Mouse (Mus musculus) heart, embryonic 16.5 days (tissue): ENCODE data around the gene Apol8. TPM values are rescaled to one million over a fixed set of nuclear protein-coding genes. Genes with fewer than 3 reads are reported as not detected.

ENCODE experiments used
- ATAC-seq: fragments of 200-750 bp; cut with Nextera tagmentation; replicated peaks from 2 replicates; pipeline ENCODE4 v1.8.0; 2017; ENCODE audit warnings: moderate number of reproducible peaks; ENCODE audit not compliant: insufficient read depth, low FRiP score; ENCODE audit errors: extremely low read depth
- H3K27ac ChIP-seq: fragments of 300-500 bp; sonication (generic); 2 replicates; pipeline ENCODE4 v1.5.1; 2014; ENCODE audit warnings: mild to moderate bottlenecking, low read length, control low read depth, moderate library complexity
- H3K27me3 ChIP-seq: fragments of 300-500 bp; sonication (generic); 2 replicates; pipeline ENCODE4 v1.6.1; 2014; ENCODE audit warnings: low read length, mixed read lengths; ENCODE audit not compliant: control insufficient read depth, insufficient read depth
- H3K36me3 ChIP-seq: fragments of 300-500 bp; sonication (generic); 2 replicates; pipeline ENCODE4 v1.6.1; 2014; ENCODE audit not compliant: control insufficient read depth, insufficient read depth
- H3K4me1 ChIP-seq: fragments of 300-500 bp; sonication (generic); 2 replicates; pipeline ENCODE4 v1.6.1; 2014; ENCODE audit warnings: low read length, mixed read lengths; ENCODE audit not compliant: control insufficient read depth, insufficient read depth
- H3K4me2 ChIP-seq: fragments of 300-500 bp; sonication (generic); 2 replicates; pipeline ENCODE4 v1.6.1; 2014; ENCODE audit warnings: low read depth, mild to moderate bottlenecking, control low read depth, low read length
- H3K4me3 ChIP-seq: fragments of 300-500 bp; sonication (generic); 2 replicates; pipeline ENCODE4 v1.5.1; 2014; ENCODE audit warnings: mild to moderate bottlenecking, control low read depth, low read length
- H3K9ac ChIP-seq: fragments of 300-500 bp; sonication (generic); 2 replicates; pipeline ENCODE4 v1.6.1; 2014; ENCODE audit warnings: low read length, control low read depth
- H3K9me3 ChIP-seq: fragments of 300-500 bp; sonication (generic); replicated peaks from 2 replicates; pipeline ENCODE4 v1.6.1; 2016; ENCODE audit warnings: low read length; ENCODE audit not compliant: control insufficient read depth
- WGBS: fragments of 180-500 bp; shearing (Covaris S2); extraction: QIAGEN DNeasy Blood & Tissue Kit; methylation state at CpG from one replicate; pipeline ENCODE4 v1.1.7; 2014; 5-methylcytosine and 5-hydroxymethylcytosine counted together
- polyA plus RNA-seq: library from polyadenylated mRNA; unstranded; fragments of >200 nt; fragmentation: Nextera tagmentation; extraction: Ambion mirVana; gene quantifications from 2 replicates; pipeline ENCODE4 v1.2.1, GENCODE M21; 2015

Gene Apol8
- polyA plus RNA-seq = 0.05 TPM in 1 of 2 replicates, not detected in the other

GRCm38 (mm10) chr15:77756848-77757247 is at the start of gene Apol8:
Gene Apol8, minus strand, starts transcription at chr15:77757003.
- no peak within 1 kb of the TSS for H3K4me2 ChIP-seq
- 5% methylated on average over 9 of the region's 9 CpGs for WGBS

GRCm38 (mm10) chr15:77805657-77806056 is 48.9 kb upstream of the Apol8 start:
- H3K4me3 ChIP-seq = no peak overlapping the region
- H3K9ac ChIP-seq = no peak overlapping the region
- WGBS = 80% methylated on average over 4 of the region's 4 CpGs
- ATAC-seq = no peak
- peaks cover 23% of the 10 kb centered on the region for H3K36me3 ChIP-seq
- H3K4me1 ChIP-seq = peaks cover 70% of the 10 kb centered on the region
- no peak overlapping the region for H3K27ac ChIP-seq
- H3K27me3 ChIP-seq = no peaks in the 10 kb centered on the region
- no peak overlapping the region for H3K4me2 ChIP-seq
- H3K9me3 ChIP-seq = no peaks in the 10 kb centered on the region

More at GRCm38 (mm10) chr15:77756848-77757247, at the start of gene Apol8:
- Histone ChIP-seq H3K27ac (no peak within 1 kb of the TSS), H3K9ac (no peak within 1 kb of the TSS), H3K27me3 (no peaks in the 10 kb centered on the region), H3K36me3 (peaks cover 20% of the 10 kb centered on the region), H3K9me3 (no peaks in the 10 kb centered on the region), H3K4me3 (no peak within 1 kb of the TSS), H3K4me1 (no peaks in the 10 kb centered on the region; the same call in 1 of the 2 replicates)
- ATAC-seq = no peak

DNA sequence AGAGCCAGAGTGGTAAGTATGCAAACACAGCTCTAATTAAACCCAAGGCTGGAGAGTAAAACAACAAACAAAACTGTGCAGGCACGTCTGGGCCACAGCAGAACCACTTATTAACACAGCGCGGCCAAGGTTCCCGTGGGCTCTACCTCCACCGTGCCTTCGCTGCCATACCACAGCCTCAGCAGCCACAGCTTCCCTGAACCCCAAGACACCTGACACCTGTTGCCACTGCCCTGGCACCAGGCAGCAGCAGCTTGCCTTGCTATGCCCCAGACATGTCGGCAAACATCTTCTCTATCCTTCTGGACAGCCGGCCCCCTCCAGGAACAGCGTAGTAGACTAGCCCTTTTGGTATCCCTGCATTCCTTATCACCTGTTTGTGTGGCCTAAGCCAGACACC is 48.1 kb upstream of the Apol8 start:
- Histone ChIP-seq H3K4me2 (no peak overlapping the region), H3K27ac (peak overlapping the region; percentile 84), H3K4me3 (no peak overlapping the region), H3K9me3 (no peaks in the 10 kb centered on the region), H3K27me3 (no peaks in the 10 kb centered on the region), H3K36me3 (peaks cover 23% of the 10 kb centered on the region), H3K4me1 (peaks cover 72% of the 10 kb centered on the region), H3K9ac (no peak overlapping the region)
- no peak for ATAC-seq
- WGBS = 66% methylated on average over 9 of the region's 9 CpGs

DNA sequence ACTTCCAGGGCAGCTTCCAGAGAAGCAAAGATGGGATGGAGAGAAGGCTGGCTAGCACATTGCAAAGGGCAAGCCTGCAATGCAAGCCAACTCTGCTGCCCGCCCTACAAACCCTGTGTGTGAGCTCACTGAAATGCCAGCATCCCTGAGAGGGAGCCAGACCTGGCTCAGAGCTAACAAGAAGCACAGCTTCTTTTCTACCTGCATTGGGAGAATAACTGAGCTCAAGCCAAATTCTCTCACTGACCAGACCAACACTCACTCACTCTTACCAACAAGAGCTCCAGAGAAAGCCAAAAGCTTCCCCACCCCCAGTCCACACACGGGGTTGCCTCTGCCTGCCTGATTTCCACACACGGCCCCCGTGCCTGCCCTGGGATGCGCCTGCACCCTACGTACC is 47.7 kb upstream of the Apol8 start:
- no peak overlapping the region for H3K9ac ChIP-seq
- no peak overlapping the region for H3K4me3 ChIP-seq
- H3K4me2 ChIP-seq = no peak overlapping the region
- peak overlapping the region; percentile 84 for H3K27ac ChIP-seq
- peaks cover 73% of the 10 kb centered on the region for H3K4me1 ChIP-seq
- H3K36me3 ChIP-seq = peaks cover 23% of the 10 kb centered on the region
- WGBS = 65% methylated on average over 6 of the region's 6 CpGs
- no peak for ATAC-seq
- no peaks in the 10 kb centered on the region for H3K27me3 ChIP-seq
- H3K9me3 ChIP-seq = no peaks in the 10 kb centered on the region

DNA sequence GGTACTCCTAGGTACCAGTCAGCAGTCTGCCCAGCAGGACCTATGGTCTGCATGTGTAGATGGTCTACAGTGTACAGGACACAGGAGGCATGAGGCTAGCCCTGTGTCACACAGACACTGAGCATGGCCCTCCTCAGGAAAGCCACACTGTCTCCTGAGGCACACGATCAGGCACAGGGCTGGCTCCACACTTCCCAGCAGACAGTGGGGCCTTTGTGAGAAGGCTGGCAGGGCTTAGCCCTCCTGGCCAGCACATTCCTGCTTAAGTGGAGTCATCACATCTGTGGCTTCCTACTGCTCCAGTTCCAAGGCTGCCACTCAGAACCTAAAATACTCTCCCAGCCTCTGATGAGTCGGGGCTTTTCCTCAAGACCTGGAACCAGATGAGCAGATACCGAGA is 46.9 kb upstream of the Apol8 start:
- Histone ChIP-seq H3K9ac (peak overlapping the region; percentile 57), H3K27me3 (no peaks in the 10 kb centered on the region), H3K4me3 (no peak overlapping the region), H3K9me3 (no peaks in the 10 kb centered on the region), H3K4me1 (peaks cover 79% of the 10 kb centered on the region), H3K4me2 (no peak overlapping the region), H3K27ac (peak overlapping the region; percentile 84), H3K36me3 (peaks cover 18% of the 10 kb centered on the region)
- 30% methylated on average over 3 of the region's 3 CpGs for WGBS
- peak; percentile 39; the same call in 1 of the 2 replicates for ATAC-seq

- ATAC-seq = no peak
- Histone ChIP-seq H3K4me2 (no peak overlapping the region), H3K9ac (peak overlapping the region; percentile 57; the same call in 1 of the 2 replicates), H3K27ac (peak overlapping the region; percentile 84), H3K27me3 (no peaks in the 10 kb centered on the region), H3K36me3 (peaks cover 18% of the 10 kb centered on the region), H3K4me1 (peaks cover 85% of the 10 kb centered on the region), H3K4me3 (no peak overlapping the region), H3K9me3 (no peaks in the 10 kb centered on the region)
- WGBS = 81% methylated on average over 4 of the region's 4 CpGs
These were observed 46.2 kb upstream of the Apol8 start for GRCm38 (mm10) chr15:77802992-77803391.

GRCm38 (mm10) chr15:77801188-77801587 is 44.4 kb upstream of the Apol8 start:
- Histone ChIP-seq H3K27ac (peak overlapping the region; percentile 99), H3K9me3 (no peaks in the 10 kb centered on the region), H3K4me2 (no peak overlapping the region), H3K4me3 (no peak overlapping the region), H3K36me3 (peaks cover 10% of the 10 kb centered on the region), H3K4me1 (peaks cover 84% of the 10 kb centered on the region), H3K27me3 (no peaks in the 10 kb centered on the region), H3K9ac (peak overlapping the region; percentile 70)
- 14% methylated on average over 4 of the region's 4 CpGs for WGBS
- no peak for ATAC-seq

GRCm38 (mm10) chr15:77800511-77800910 is 43.7 kb upstream of the Apol8 start:
- peak; percentile 49 for ATAC-seq
- H3K4me1 ChIP-seq = peaks cover 83% of the 10 kb centered on the region
- H3K27me3 ChIP-seq = no peaks in the 10 kb centered on the region
- H3K27ac ChIP-seq = peak overlapping the region; percentile 99
- no peaks in the 10 kb centered on the region for H3K9me3 ChIP-seq
- peaks cover 14% of the 10 kb centered on the region for H3K36me3 ChIP-seq
- peak overlapping the region; percentile 19; the same call in 1 of the 2 replicates for H3K4me2 ChIP-seq
- no peak overlapping the region for H3K4me3 ChIP-seq
- peak overlapping the region; percentile 70 for H3K9ac ChIP-seq

GRCm38 (mm10) chr15:77799491-77800474 is 43.0 kb upstream of the Apol8 start:
- Histone ChIP-seq H3K9me3 (no peaks in the 10 kb centered on the region), H3K4me3 (no peak overlapping the region), H3K4me2 (peak overlapping the region; percentile 46; the same call in 1 of the 2 replicates), H3K27ac (peak overlapping the region; percentile 99), H3K27me3 (no peaks in the 10 kb centered on the region), H3K36me3 (peaks cover 15% of the 10 kb centered on the region), H3K9ac (peak overlapping the region; percentile 70), H3K4me1 (peaks cover 79% of the 10 kb centered on the region)
- 65% methylated on average over 8 of the region's 8 CpGs for WGBS
- no peak for ATAC-seq
